ENCODE assay signal across 19 mouse cellular contexts in the genomic region with DNA sequence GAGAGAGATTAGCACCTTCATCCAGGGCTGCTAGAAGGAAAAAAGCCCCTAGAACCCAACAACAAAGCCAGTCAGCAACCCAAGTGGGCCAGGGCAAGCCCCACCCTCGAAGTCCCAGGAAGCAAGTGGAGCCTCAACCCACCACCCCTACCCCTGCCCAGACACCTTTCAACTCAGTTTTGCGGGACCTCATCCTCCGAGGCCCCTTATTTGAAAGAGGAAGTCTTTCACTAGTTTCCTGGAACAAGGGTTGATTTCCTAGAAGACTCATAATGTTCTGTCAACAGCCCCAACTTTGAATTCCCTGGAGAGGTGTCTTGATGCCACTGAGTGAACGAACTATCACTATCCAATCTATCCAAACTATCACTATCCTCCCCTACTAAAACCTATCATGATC. TPM values are rescaled to one million over a fixed set of nuclear protein-coding genes. Genes with fewer than 3 reads are reported as not detected.
"Had no signal": no experiment of that assay in that cellular context is flagged by ENCODE, and none has a peak within 500 bp of the region (broad histone marks: within the 10 kb centered on the region; RNA-seq: fewer than 3 reads in every experiment).

No protein-coding gene starts in this region.

- H3K9me3 ChIP-seq: limb, embryonic 13.5 days; midbrain, embryonic 13.5 days had no signal

- ATAC-seq: midbrain, embryonic 13.5 days had no signal

- H3K9ac ChIP-seq: limb, embryonic 13.5 days; lung, embryonic 14.5 days; midbrain, embryonic 13.5 days had no signal

- H3K27ac ChIP-seq: layer of hippocampus, adult 2 months; limb, embryonic 13.5 days; midbrain, embryonic 13.5 days had no signal

- H3K4me1 ChIP-seq: midbrain, embryonic 13.5 days had no signal

- H3K27me3 ChIP-seq: limb, embryonic 13.5 days; midbrain, embryonic 13.5 days had no signal

- DNase-seq: kidney, postnatal 10 days; kidney, postnatal 4 days; lung, embryonic 14.5 days; lung, postnatal 10 days; right cerebral cortex, postnatal 14 days; thymus, adult 18-20 months; thymus, postnatal 14 days had no signal

- H3K4me2 ChIP-seq: limb, embryonic 13.5 days; lung, embryonic 14.5 days; midbrain, embryonic 13.5 days had no signal

- H3K4me3 ChIP-seq: layer of hippocampus, adult 2 months; limb, embryonic 13.5 days; midbrain, embryonic 13.5 days had no signal

RNA-seq across cellular contexts. Expression of gene Hspb9, which starts 16.3 kb away (rescaled TPM):
- total RNA-seq: layer of hippocampus, adult 2 months; layer of hippocampus, postnatal 14 days; left cerebral cortex, adult 18-20 months; left cerebral cortex, postnatal 36 days; liver, adult 2 months; megakaryocyte-erythroid progenitor cell, adult 5-6 weeks; midbrain, postnatal 0 days had no signal
- polyA plus RNA-seq: limb, embryonic 13.5 days; liver, adult 2 months; macrophage; midbrain, postnatal 0 days; neural tube, embryonic 14.5 days had no signal

RNA-seq across cellular contexts. Expression of gene Kcnh4, which starts 29.8 kb away (rescaled TPM):
- total RNA-seq: liver, adult 2 months; megakaryocyte-erythroid progenitor cell, adult 5-6 weeks had no signal
- polyA plus RNA-seq: limb, embryonic 13.5 days; liver, adult 2 months; liver, embryonic 16.5 days; lung, embryonic 14.5 days; macrophage had no signal
